15 mouse cellular contexts compared by ENCODE assay signal in the genomic region with DNA sequence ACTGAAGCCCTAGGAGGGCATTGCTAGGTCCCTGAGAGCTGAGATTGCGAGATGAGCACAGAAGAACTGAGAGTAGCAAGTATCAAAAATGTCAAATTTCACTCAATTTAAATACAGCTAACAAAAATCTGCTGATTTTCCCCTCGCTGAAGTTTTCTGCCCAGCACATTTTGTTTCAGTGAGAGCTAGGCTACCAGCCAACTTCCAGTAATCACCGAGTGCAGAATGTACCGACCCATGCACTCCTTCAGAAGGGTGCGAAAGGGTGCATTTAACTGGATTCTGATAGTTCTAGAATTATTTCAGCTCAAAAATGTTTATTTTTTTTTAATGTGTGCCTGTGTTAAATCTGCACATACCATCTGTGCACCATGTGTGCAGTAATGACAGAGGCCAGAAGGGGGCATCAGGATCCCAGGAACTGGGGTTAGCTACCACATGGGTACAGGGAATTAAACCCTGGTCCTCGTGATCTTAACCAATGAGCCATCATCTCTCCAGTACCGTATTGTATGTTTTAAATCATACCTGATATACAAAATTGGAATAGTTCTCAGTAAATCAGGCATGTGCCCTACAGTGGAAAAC. TPM values are rescaled to one million over a fixed set of nuclear protein-coding genes. Genes with fewer than 3 reads are reported as not detected.
DNase-seq lines count a peak whose midpoint lies in the region; ATAC-seq and TF ChIP-seq lines count a peak whose summit lies in the region.
"Had no signal": no experiment of that assay in that cellular context is flagged by ENCODE, and none has a peak within 500 bp of the region (broad histone marks: within the 10 kb centered on the region; RNA-seq: fewer than 3 reads in every experiment).

No protein-coding gene starts in this region.

- H3K9me3 ChIP-seq in E14TG2a.4 (ENCODE audit: low read length) = no peaks in the 10 kb centered on the region
- H3K9me3 ChIP-seq: forebrain, embryonic 15.5 days; liver, embryonic 15.5 days had no signal

- no peaks in the 10 kb centered on the region for H3K4me1 ChIP-seq in E14TG2a.4 (replicated peaks; ENCODE audit: low read depth, low read length)
- H3K4me1 ChIP-seq: forebrain, embryonic 15.5 days; liver, embryonic 15.5 days had no signal

- ATAC-seq in megakaryocyte-erythroid progenitor cell, adult 5-6 weeks (replicated peaks; ENCODE audit: low FRiP score, low TSS enrichment, poor library complexity, severe bottlenecking) = no peak
- ATAC-seq: forebrain, embryonic 15.5 days had no signal

- no peaks in the 10 kb centered on the region for H3K27me3 ChIP-seq in E14TG2a.4 (ENCODE audit: insufficient read depth, low read length)
- H3K27me3 ChIP-seq: forebrain, embryonic 15.5 days; liver, embryonic 15.5 days had no signal

- no peak overlapping the region for H3K4me3 ChIP-seq in E14TG2a.4 (replicated peaks; ENCODE audit: low read length)
- H3K4me3 ChIP-seq: forebrain, embryonic 15.5 days; liver, embryonic 15.5 days; myocyte had no signal

- TF ChIP-seq POLR2A in brain, embryonic 14.5 days (IDR thresholded peaks at IDR 0.05; ENCODE audit: borderline replicate concordance, extremely low read depth, insufficient read depth, insufficient read length, poor library complexity, severe bottlenecking) = no peak

- H3K36me3 ChIP-seq in E14TG2a.4 (ENCODE audit: insufficient read depth, low read length) = no peaks in the 10 kb centered on the region
- H3K36me3 ChIP-seq: forebrain, embryonic 15.5 days; liver, embryonic 15.5 days had no signal

- DNase-seq in layer of hippocampus, adult 18-20 months (ENCODE audit: low spot score in 2 of 2) = peak; percentile 33 to 71
- no peak for DNase-seq in layer of hippocampus, adult 8-10 months (ENCODE audit: low spot score in 2 of 2)
- peak; percentile 17 for DNase-seq in 3T3-L1 (ENCODE audit: low read depth, low spot score)
- no peak for DNase-seq in brain, embryonic 14.5 days (ENCODE audit: low read depth)
- no peak for DNase-seq in frontal cortex, postnatal 10 days (ENCODE audit: low spot score in 2 of 2)
- DNase-seq in kidney, postnatal 25 days = no peak
- DNase-seq: adrenal gland, adult 8-10 months; cerebellum, postnatal 36 days; gastrocnemius, postnatal 36 days; kidney, adult 9 months had no signal

- peak; percentile 71 for TF ChIP-seq CTCF in E14TG2a.4 (conservative IDR thresholded peaks at IDR 0.05; ENCODE audit: low read length)
- TF ChIP-seq CTCF in brain, embryonic 14.5 days (IDR thresholded peaks at IDR 0.05; ENCODE audit: borderline replicate concordance, extremely low read depth, insufficient read depth, insufficient read length) = peak; percentile 7; the same call in 1 of the 2 replicates

RNA-seq across cellular contexts. Expression of a gene that starts 12.5 kb away (rescaled TPM):
- 1 to 10 TPM in 1 of 2 experiments, under 1 TPM in 1; 0.87 to 1.0 TPM for total RNA-seq in layer of hippocampus, adult 18-20 months (2021)
- total RNA-seq in layer of hippocampus, adult 8-10 months (2022) = 1 to 10 TPM in 3 of 4 experiments, under 1 TPM in 1; 0.69 to 1.4 (median 1.3) TPM
- polyA plus RNA-seq in brain, embryonic 14.5 days (2012; rRNA removed) = 1.4 and 1.5 TPM in 2 replicates
- not detected in 2 replicates for total RNA-seq in megakaryocyte-erythroid progenitor cell, adult 5-6 weeks (2014; fragmentation: Nextera tagmentation)
- 0.69 and 1.8 TPM in 2 replicates for total RNA-seq in megakaryocyte-erythroid progenitor cell, adult 5-6 weeks (2017)

Comparison
In these comparisons a context has a peak if more than half of its experiments do, and no peak if none do; other contexts are left out.
1. DNase-seq: peak in layer of hippocampus, adult 18-20 months (2 of 2) and 3T3-L1 (single experiment); none in layer of hippocampus, adult 8-10 months (0 of 2), brain, embryonic 14.5 days (single experiment), frontal cortex, postnatal 10 days (0 of 2) and kidney, postnatal 25 days (0 of 2).